Mouse (Mus musculus) embryo, embryonic 10 days (tissue): Measurements from ENCODE around the gene Pnmal1.

Source experiments
- DNase-seq: peaks from one replicate; pipeline ENCODE4 v3.0.0-alpha.2; 2015; ENCODE audit warnings: low spot score

Pnmal1 gene

GRCm38 (mm10) chr7:16995345-16995744, 35.9 kb downstream of the Pnmal1 start:
- DNase-seq = no peak

DNA sequence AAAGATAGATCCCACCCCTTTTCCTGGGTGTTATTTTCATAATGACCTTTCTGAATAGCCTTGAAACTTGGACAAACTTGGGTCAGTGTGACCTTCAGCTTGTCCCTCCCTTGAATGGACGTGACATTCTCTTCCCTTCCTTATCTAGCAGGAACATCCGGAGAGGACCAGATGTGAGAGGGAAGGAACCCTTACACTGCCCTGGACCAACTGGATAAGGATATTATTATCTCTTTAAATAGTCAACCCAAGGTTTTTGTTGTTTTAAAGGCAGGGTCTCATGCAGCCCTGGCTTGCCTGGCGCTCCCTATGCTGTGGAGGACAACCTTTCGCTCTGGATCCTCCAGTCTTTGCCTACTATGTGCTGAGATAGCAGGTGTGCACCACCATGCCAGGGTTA, 39.8 kb downstream of the Pnmal1 start:
- DNase-seq = no peak

- DNase-seq = peak; percentile 82
Measured at GRCm38 (mm10) chr7:16999650-17000049, 40.2 kb downstream of the Pnmal1 start.

DNA sequence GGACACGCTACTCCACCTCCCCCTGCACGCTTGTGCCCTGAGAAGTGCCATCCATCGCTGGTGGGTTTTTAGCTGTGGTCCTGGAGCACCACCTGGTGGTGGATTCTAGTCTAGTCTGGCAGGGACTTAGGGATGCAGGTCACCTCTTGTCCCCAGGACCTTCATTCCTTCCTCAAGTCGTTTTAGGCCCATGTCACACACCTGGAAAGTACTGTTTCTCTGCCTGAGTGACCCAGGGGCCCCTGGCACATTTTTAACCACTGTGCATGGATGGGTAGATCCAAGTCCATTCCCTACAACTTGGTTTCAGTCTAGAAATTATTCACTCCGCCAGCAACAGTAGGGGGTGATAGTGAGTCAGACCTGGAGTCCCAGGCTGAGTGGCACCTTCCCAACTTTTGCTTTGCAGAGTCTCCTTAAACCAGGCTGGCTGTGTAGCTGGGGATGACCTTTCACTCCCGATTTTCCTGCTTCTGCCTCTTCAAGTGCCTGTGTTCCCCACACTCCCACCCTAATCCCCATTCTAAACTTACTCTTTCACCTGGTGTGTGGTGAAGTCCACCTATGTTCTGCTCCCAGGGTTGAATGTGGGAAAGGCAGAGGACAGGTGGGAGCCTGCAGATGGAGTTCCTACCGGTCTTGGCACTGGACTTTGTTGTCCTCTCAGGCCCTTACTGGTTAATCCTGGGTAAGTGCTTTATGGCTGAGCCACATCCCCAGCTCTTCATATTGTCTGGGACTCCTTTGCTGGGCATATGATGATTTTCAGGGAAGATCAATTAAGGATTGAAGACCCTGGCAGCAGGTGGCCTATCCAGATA, 43.1 kb downstream of the Pnmal1 start:
- DNase-seq = peak; percentile 82

GRCm38 (mm10) chr7:17003230-17003960, 43.9 kb downstream of the Pnmal1 start:
- no peak for DNase-seq

DNA sequence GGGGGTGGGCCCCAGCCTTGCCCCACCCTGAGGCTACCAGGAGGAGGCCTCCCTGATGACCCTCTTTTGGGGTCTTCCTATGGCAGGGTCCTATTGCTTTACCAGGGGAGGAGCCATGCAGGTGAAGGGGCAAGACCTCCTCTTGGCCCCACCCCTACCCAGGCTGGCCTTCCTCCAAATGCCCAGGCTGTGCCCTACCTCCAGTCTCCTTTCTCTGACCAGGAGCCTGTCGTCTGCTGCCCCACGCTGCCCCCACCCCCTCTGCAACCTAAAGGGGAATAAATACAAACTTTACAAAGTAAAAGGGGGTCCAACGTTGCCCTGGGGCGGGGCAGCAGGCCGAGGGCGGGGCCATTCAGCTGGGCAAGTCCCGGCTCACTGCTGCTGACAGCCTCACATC, 45.2 kb downstream of the Pnmal1 start:
- DNase-seq = no peak

DNA sequence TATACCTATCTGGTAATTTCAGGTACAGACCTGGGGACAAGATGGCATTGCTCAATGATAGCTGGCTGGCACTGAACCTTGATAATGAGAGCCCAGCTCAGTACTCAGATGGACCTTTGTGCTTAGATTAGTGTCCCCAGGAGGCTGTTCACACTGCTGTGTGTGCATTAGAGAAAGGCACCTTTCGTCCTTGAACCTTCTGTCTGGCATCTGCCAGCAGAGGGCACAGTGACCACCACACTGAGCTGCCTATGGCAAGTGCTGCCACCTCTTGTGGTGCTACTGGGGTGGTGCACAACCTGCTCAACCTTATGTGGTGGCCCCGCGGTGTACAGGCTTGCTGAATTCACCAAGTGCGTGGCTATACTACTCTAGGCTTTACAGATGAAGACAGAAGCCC, 47.8 kb downstream of the Pnmal1 start:
- peak; percentile 17 for DNase-seq

GRCm38 (mm10) chr7:17009326-17010009, 50.0 kb downstream of the Pnmal1 start:
- no peak for DNase-seq

DNA sequence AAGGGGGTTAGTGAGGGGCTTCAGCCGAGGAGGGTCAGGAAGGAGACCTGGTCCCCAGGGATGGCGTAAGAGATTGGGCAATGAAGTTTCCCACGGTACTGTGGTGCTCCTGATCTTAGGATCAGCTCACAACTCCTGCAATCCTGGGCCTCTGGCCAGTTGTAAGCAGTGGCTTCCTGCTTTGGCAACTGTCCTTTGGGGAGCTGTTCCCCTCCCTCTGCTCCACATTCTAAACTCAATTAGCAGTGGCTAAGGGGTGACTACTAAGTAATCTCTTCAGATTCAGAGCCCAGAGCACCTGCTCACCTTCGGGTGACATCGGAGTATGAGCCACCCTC, 50.5 kb downstream of the Pnmal1 start:
- DNase-seq = no peak

GRCm38 (mm10) chr7:17011909-17012590, 52.6 kb downstream of the Pnmal1 start:
- DNase-seq = no peak
